Mouse (Mus musculus) hindbrain, embryonic 14.5 days (tissue): ENCODE measurements around the gene Lnx1. TPM values are rescaled to one million over a fixed set of nuclear protein-coding genes. Genes with fewer than 3 reads are reported as not detected.

ENCODE experiments used
- ATAC-seq: fragments of 200-750 bp; cut with Nextera tagmentation; 2 replicates; pipeline ENCODE4 v1.8.0; 2017; ENCODE audit warnings: moderate number of reproducible peaks, mild to moderate bottlenecking, moderate TSS enrichment, moderate library complexity; ENCODE audit not compliant: low FRiP score
- DNase-seq: peaks from one replicate; pipeline ENCODE4 v3.0.0-alpha.2; 2015; ENCODE audit warnings: low spot score
- H3K27ac ChIP-seq: fragments of 300-500 bp; sonication (generic); 2 replicates; pipeline ENCODE4 v1.5.1; 2014; ENCODE audit warnings: mild to moderate bottlenecking, moderate library complexity
- H3K27me3 ChIP-seq: fragments of 300-500 bp; sonication (generic); 2 replicates; pipeline ENCODE4 v1.6.1; 2014; ENCODE audit warnings: mild to moderate bottlenecking, low read length, mixed read lengths; ENCODE audit not compliant: control insufficient read depth, insufficient read depth
- H3K36me3 ChIP-seq: fragments of 300-500 bp; sonication (generic); replicated peaks from 2 replicates; pipeline ENCODE4 v1.6.1; 2014; ENCODE audit not compliant: control insufficient read depth, insufficient read depth
- H3K4me1 ChIP-seq: fragments of 300-500 bp; sonication (generic); replicated peaks from 2 replicates; pipeline ENCODE4 v1.6.1; 2014; ENCODE audit warnings: antibody characterized with exemption, low read length, mixed read lengths; ENCODE audit not compliant: control insufficient read depth, insufficient read depth
- H3K4me2 ChIP-seq: fragments of 300-500 bp; sonication (generic); replicated peaks from 2 replicates; pipeline ENCODE4 v1.6.1; 2014; ENCODE audit warnings: mild to moderate bottlenecking, moderate library complexity
- H3K4me3 ChIP-seq: fragments of 300-500 bp; sonication (generic); replicated peaks from 2 replicates; pipeline ENCODE4 v1.5.1; 2014; ENCODE audit warnings: mild to moderate bottlenecking, low read length
- H3K9ac ChIP-seq: fragments of 300-500 bp; sonication (generic); 2 replicates; pipeline ENCODE4 v1.6.1; 2014
- H3K9me3 ChIP-seq: fragments of 300-500 bp; sonication (generic); 2 replicates; pipeline ENCODE4 v1.6.1; 2016; ENCODE audit warnings: low read length; ENCODE audit not compliant: control insufficient read depth
- WGBS: fragments of 180-500 bp; shearing (Covaris S2); extraction: QIAGEN DNeasy Blood & Tissue Kit; methylation state at CpG from one replicate; pipeline ENCODE4 v1.1.7; 2014; 5-methylcytosine and 5-hydroxymethylcytosine counted together
- polyA plus RNA-seq: library from polyadenylated mRNA; unstranded; fragments of >200 nt; fragmentation: Nextera tagmentation; extraction: Ambion mirVana; gene quantifications from 2 replicates; pipeline ENCODE4 v1.2.1, GENCODE M21; 2014

Gene Lnx1
- polyA plus RNA-seq, result 10.3 and 14.0 TPM in 2 replicates

- ATAC-seq (no peak), DNase-seq (no peak)
- Histone ChIP-seq H3K36me3 (no peaks in the 10 kb centered on the region), H3K9me3 (no peaks in the 10 kb centered on the region), H3K9ac (no peak within 1 kb of the TSS), H3K27me3 (no peaks in the 10 kb centered on the region), H3K27ac (no peak within 1 kb of the TSS), H3K4me1 (0 out of 2 replicates have a peak, but pooled peaks cover 11% of the 10 kb centered on the region), H3K4me2 (no peak within 1 kb of the TSS), H3K4me3 (no peak within 1 kb of the TSS)
- WGBS, result 57% methylated on average over 11 of the region's 11 CpGs
Observed at GRCm38 (mm10) chr5:74702766-74703165, at the start of gene Lnx1. Gene Lnx1, minus strand, starts transcription at chr5:74702912.

- 88% methylated on average over 5 of the region's 5 CpGs for WGBS
- ATAC-seq, result no peak
Observed at GRCm38 (mm10) chr5:74750501-74750900, 47.8 kb upstream of the Lnx1 start.

DNA sequence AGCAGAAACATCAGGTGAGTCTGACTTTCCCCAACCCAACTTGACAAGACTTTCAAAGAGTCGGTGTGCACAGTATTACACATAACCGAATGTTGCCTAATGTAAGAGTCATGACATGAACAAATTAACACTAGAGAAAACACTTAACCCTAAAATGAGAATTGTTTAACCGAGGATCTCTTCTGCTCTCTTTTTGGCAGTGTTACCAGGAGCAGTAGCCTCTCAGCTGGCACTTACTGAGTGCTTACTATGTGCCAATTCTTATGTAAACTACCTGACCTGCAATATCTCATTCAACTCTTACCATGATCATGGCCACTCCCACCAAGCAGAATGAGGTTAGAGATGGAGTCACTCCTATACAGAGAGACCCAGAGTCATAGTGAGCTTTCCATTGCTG is 44.8 kb upstream of the Lnx1 start:
- Histone ChIP-seq H3K27ac (no peak overlapping the region), H3K4me1 (no peaks in the 10 kb centered on the region), H3K9ac (no peak overlapping the region), H3K4me3 (no peak overlapping the region), H3K36me3 (no peaks in the 10 kb centered on the region), H3K27me3 (no peaks in the 10 kb centered on the region), H3K9me3 (no peaks in the 10 kb centered on the region), H3K4me2 (no peak overlapping the region)
- DNase-seq (no peak), ATAC-seq (no peak)
- 93% methylated on average over 3 of the region's 3 CpGs for WGBS

More at GRCm38 (mm10) chr5:74750501-74750900, 47.8 kb upstream of the Lnx1 start:
- DNase-seq, result no peak
- H3K27me3 ChIP-seq, result no peaks in the 10 kb centered on the region
- H3K4me3 ChIP-seq, result no peak overlapping the region
- H3K4me2 ChIP-seq, result no peak overlapping the region
- no peaks in the 10 kb centered on the region for H3K36me3 ChIP-seq
- H3K4me1 ChIP-seq, result no peaks in the 10 kb centered on the region
- no peaks in the 10 kb centered on the region for H3K9me3 ChIP-seq
- H3K9ac ChIP-seq, result no peak overlapping the region
- no peak overlapping the region for H3K27ac ChIP-seq

DNA sequence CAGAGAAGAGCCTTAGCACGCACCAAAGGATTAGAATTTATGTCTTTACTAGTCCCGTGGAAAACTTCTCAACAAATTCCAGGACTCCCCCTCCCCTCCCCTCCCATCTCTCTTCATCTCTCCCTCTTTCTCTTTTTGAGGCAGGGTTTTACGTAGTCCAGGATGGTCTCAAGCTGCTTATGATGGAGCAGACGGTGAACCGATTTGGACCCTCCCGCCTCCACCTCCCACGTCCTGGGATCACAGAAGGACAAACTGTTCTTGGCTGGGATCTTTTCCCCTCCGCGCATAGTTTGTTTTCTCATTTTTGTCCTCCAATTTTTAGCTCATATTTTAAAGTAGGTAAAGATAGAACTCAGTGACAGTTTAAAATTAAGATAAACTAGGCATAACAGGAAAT is 38.2 kb upstream of the Lnx1 start:
- Histone ChIP-seq H3K9ac (no peak overlapping the region), H3K27me3 (no peaks in the 10 kb centered on the region), H3K9me3 (no peaks in the 10 kb centered on the region), H3K4me1 (no peaks in the 10 kb centered on the region), H3K4me2 (no peak overlapping the region), H3K4me3 (no peak overlapping the region), H3K36me3 (no peaks in the 10 kb centered on the region), H3K27ac (no peak overlapping the region)
- ATAC-seq, result no peak
- no peak for DNase-seq
- WGBS, result 93% methylated on average over 9 of the region's 9 CpGs

DNA sequence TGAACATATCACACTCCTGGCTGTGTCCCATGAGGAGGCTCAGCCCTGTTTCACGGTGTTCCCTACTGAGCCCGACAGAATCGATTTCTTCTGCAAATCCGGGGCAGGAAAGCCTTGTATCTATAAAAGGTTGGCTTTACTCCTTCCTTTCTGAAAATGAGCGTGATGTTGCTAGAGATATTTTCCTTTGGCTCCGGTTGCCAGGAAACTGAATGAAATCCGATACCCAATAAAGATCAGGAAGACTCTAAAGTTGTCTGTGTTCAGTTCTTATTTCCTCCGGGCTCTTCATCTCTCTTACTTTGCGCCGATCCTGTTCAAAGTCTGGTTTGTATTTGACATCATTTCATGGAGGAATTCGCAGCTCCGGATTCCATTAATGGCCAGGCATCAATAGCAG is 36.7 kb upstream of the Lnx1 start:
- no peaks in the 10 kb centered on the region for H3K27me3 ChIP-seq
- 69% methylated on average over 12 of the region's 12 CpGs for WGBS
- ATAC-seq (no peak), DNase-seq (no peak)
- no peaks in the 10 kb centered on the region for H3K9me3 ChIP-seq
- no peak overlapping the region for H3K9ac ChIP-seq
- no peaks in the 10 kb centered on the region for H3K36me3 ChIP-seq
- no peaks in the 10 kb centered on the region for H3K4me1 ChIP-seq
- no peak overlapping the region for H3K27ac ChIP-seq
- no peak overlapping the region for H3K4me2 ChIP-seq
- H3K4me3 ChIP-seq, result no peak overlapping the region

GRCm38 (mm10) chr5:74738312-74738711 is 35.6 kb upstream of the Lnx1 start:
- ATAC-seq (no peak), DNase-seq (no peak)
- no peaks in the 10 kb centered on the region for H3K4me1 ChIP-seq
- no peak overlapping the region for H3K9ac ChIP-seq
- H3K27me3 ChIP-seq, result no peaks in the 10 kb centered on the region
- no peaks in the 10 kb centered on the region for H3K36me3 ChIP-seq
- no peak overlapping the region for H3K4me2 ChIP-seq
- WGBS, result 69% methylated on average over 3 of the region's 3 CpGs
- H3K9me3 ChIP-seq, result no peaks in the 10 kb centered on the region
- no peak overlapping the region for H3K27ac ChIP-seq
- H3K4me3 ChIP-seq, result no peak overlapping the region

- Histone ChIP-seq H3K9ac (no peak overlapping the region), H3K4me3 (no peak overlapping the region), H3K27ac (no peak overlapping the region), H3K9me3 (no peaks in the 10 kb centered on the region), H3K4me2 (no peak overlapping the region), H3K4me1 (no peaks in the 10 kb centered on the region), H3K36me3 (no peaks in the 10 kb centered on the region), H3K27me3 (no peaks in the 10 kb centered on the region)
- 50% methylated on average over 7 of the region's 7 CpGs for WGBS
- DNase-seq, result no peak
- no peak for ATAC-seq
Observed at GRCm38 (mm10) chr5:74733885-74734558, 31.3 kb upstream of the Lnx1 start.

DNA sequence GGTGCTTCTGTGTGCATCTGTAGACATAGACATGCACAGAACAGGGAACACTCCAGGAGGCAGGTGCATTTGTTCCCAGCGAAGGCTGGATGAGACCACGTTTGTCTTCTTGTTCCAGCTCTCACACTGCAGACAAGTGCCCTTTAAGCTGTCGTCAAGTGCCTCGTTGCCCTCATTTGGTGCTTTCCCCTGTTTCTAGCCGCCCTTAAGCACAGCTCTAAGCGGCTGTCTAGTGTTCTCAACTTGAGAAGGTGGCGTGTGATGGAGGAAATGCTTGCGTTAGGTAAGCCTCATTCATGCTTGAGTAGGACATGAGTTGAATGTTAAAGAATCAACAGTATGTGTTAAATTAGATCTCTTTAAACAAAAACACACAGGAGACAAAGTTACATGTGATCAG is 29.9 kb upstream of the Lnx1 start:
- H3K4me2 ChIP-seq, result no peak overlapping the region
- ATAC-seq, result no peak
- H3K27ac ChIP-seq, result no peak overlapping the region
- DNase-seq, result no peak
- H3K9me3 ChIP-seq, result no peaks in the 10 kb centered on the region
- H3K9ac ChIP-seq, result no peak overlapping the region
- WGBS, result 72% methylated on average over 8 of the region's 8 CpGs
- H3K4me1 ChIP-seq, result no peaks in the 10 kb centered on the region
- H3K4me3 ChIP-seq, result no peak overlapping the region
- H3K36me3 ChIP-seq, result no peaks in the 10 kb centered on the region
- H3K27me3 ChIP-seq, result no peaks in the 10 kb centered on the region

DNA sequence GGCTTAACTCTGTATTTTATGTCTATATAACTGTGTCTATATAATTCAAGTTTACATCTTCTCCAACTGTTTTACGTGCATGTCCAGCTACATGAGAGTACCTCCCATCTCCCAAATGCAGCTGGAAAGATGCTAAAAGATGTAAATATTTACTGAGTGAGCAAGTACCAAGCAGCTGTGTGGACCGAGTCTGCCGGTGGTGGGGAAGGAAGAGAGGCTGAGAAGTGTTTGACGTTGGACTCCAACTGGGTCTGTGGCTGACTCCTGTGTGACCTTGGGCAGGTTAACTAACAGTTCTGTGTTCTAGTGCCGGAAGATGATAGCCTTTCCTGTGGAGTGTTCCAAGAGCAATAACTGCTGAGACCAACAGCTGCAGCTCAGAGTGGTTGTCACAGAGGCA is 27.9 kb upstream of the Lnx1 start:
- Histone ChIP-seq H3K27me3 (no peaks in the 10 kb centered on the region), H3K4me1 (no peaks in the 10 kb centered on the region), H3K27ac (no peak overlapping the region), H3K36me3 (no peaks in the 10 kb centered on the region), H3K4me3 (no peak overlapping the region), H3K9me3 (no peaks in the 10 kb centered on the region), H3K4me2 (no peak overlapping the region), H3K9ac (no peak overlapping the region)
- DNase-seq, result no peak
- WGBS, result 84% methylated on average over 5 of the region's 5 CpGs
- no peak for ATAC-seq

DNA sequence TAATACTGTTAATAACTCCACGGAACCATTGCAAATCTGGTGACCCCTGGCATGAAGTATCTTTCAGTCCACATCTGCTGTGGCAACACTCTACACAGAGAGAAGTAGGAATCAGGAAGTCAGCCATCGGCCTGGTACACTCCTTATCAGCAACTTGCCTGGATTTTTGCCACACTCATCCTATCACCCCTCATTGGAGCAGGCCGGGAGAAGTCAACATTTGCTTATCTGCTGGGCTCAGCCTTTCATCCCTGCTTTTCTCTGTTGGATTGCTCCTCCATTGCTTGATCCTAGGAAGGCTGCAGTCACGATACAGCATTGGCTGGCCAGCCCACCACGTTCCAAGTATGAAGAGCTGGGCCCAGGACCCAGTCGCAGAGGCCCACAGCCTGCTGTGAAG is 26.9 kb upstream of the Lnx1 start:
- Histone ChIP-seq H3K27me3 (no peaks in the 10 kb centered on the region), H3K4me3 (no peak overlapping the region), H3K36me3 (no peaks in the 10 kb centered on the region), H3K4me1 (no peaks in the 10 kb centered on the region), H3K27ac (no peak overlapping the region), H3K9me3 (0 out of 2 replicates have a peak, but pooled peaks cover 3% of the 10 kb centered on the region), H3K4me2 (no peak overlapping the region), H3K9ac (no peak overlapping the region)
- no peak for ATAC-seq
- no peak for DNase-seq
- WGBS, result 81% methylated on average over 6 of the region's 6 CpGs
